Mouse (Mus musculus) lung, postnatal 0 days (tissue): ENCODE measurements at regions not wholly inside any gene's neighbourhood (a gene's known extent, or its start where the extent isn't known, plus 50 kb on each side); places are given as distances from the start of the nearest gene placed in this dataset.

Experiments used
- CTCF ChIP-seq: IDR thresholded peaks from 2 replicates; pipeline ENCODE4 v1.5.1; 2016; ENCODE audit warnings: antibody characterized with exemption, mild to moderate bottlenecking
- EP300 ChIP-seq: IDR thresholded peaks from 2 replicates; pipeline ENCODE4 v1.6.1; 2016; ENCODE audit warnings: antibody characterized with exemption, mild to moderate bottlenecking, control low read depth

DNA sequence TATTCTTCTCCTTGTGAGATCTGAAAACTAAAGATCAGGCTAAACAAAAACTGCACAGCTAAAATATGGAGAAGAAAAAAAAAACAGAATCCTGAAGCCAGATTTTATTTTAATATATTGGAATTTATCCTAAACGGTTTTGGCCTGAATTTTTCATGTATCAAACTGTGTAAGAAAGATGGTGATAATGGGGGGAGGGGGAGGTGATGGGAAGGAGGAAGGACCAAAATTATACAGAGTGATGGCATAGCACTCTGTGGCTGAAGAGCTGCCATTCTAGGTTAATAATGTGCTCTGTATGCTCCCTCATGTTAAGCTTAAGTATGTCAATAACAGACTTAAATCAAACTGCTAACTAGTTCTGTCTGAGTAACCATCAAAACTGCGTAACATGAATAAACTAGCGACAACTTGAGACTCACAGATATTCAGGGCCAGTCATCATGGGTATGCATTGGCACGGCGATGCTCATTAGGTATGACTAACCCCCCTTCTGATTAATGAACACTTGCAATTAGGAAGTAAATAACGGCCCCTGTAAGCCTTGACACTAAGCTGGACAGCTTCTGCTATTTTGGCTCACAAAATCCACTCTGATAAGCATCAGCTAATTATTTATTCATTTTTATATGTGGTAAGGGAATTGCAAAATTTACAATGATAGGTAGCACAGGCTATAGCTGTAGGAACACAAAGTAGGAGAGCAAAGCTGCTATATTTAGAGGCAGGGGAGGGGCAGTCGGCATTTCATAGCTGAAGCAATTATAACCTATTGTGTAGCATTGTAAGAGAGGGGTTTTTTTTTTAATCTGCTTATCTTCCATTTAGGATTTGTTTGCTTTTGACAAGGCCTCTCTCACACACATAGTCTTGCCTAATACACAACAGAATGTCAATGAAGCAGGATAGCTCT lies 150.9 kb upstream of the Kirrel3 start:
- TF ChIP-seq CTCF (no peak), EP300 (no peak)
